Mouse (Mus musculus) limb, embryonic 15.5 days (tissue): Measurements from ENCODE around the gene Tecpr1. TPM values are rescaled to one million over a fixed set of nuclear protein-coding genes. Genes with fewer than 3 reads are reported as not detected.

Source experiments
- ATAC-seq: fragments of 200-750 bp; cut with Nextera tagmentation; 2 replicates; pipeline ENCODE4 v1.8.0; 2017; ENCODE audit warnings: low read depth, moderate TSS enrichment; ENCODE audit not compliant: insufficient number of reproducible peaks, low FRiP score, low TSS enrichment
- H3K27ac ChIP-seq: fragments of 300-500 bp; sonication (generic); 2 replicates; pipeline ENCODE4 v1.5.1; 2015; ENCODE audit warnings: moderate library complexity, mild to moderate bottlenecking, inconsistent platforms
- H3K27me3 ChIP-seq: fragments of 300-500 bp; sonication (generic); 2 replicates; pipeline ENCODE4 v1.6.1; 2015; ENCODE audit warnings: inconsistent platforms
- H3K36me3 ChIP-seq: fragments of 300-500 bp; sonication (generic); 2 replicates; pipeline ENCODE4 v1.6.1; 2015; ENCODE audit warnings: inconsistent platforms
- H3K4me1 ChIP-seq: fragments of 300-500 bp; sonication (generic); 2 replicates; pipeline ENCODE4 v1.6.1; 2015; ENCODE audit warnings: inconsistent platforms
- H3K4me2 ChIP-seq: fragments of 300-500 bp; sonication (generic); 2 replicates; pipeline ENCODE4 v1.6.1; 2015; ENCODE audit warnings: mild to moderate bottlenecking, inconsistent platforms
- H3K4me3 ChIP-seq: fragments of 300-500 bp; sonication (generic); 2 replicates; pipeline ENCODE4 v1.5.1; 2015; ENCODE audit warnings: mild to moderate bottlenecking, inconsistent platforms
- H3K9ac ChIP-seq: fragments of 300-500 bp; sonication (generic); 2 replicates; pipeline ENCODE4 v1.6.1; 2015; ENCODE audit warnings: inconsistent platforms
- H3K9me3 ChIP-seq: fragments of 300-500 bp; sonication (generic); 2 replicates; pipeline ENCODE4 v1.6.1; 2016; ENCODE audit warnings: inconsistent platforms
- WGBS: fragments of 180-500 bp; shearing (Covaris S2); methylation state at CpG from one replicate; pipeline ENCODE4 v1.1.7; 2015; 5-methylcytosine and 5-hydroxymethylcytosine counted together
- polyA plus RNA-seq: library from polyadenylated mRNA; unstranded; fragments of >200 nt; fragmentation: Nextera tagmentation; extraction: Ambion mirVana; gene quantifications from 2 replicates; pipeline ENCODE4 v1.2.1, GENCODE M21; 2015

The Tecpr1 gene
- polyA plus RNA-seq, 1 experiment from 2014 or later, result 21.7 TPM

GRCm38 (mm10) chr5:144204303-144204702 lies 19.1 kb downstream of the Tecpr1 start:
- Histone ChIP-seq H3K9ac (no peak overlapping the region), H3K36me3 (peaks cover 77% of the 10 kb centered on the region), H3K9me3 (no peaks in the 10 kb centered on the region; the same call in 1 of the 2 replicates), H3K27ac (no peak overlapping the region), H3K4me3 (no peak overlapping the region), H3K27me3 (no peaks in the 10 kb centered on the region), H3K4me1 (no peaks in the 10 kb centered on the region), H3K4me2 (no peak overlapping the region)
- no peak for ATAC-seq
- 92% methylated on average over 12 of the region's 12 CpGs for WGBS

GRCm38 (mm10) chr5:144203398-144203959 lies 19.9 kb downstream of the Tecpr1 start:
- H3K36me3 ChIP-seq, result peaks cover 80% of the 10 kb centered on the region
- 89% methylated on average over 10 of the region's 10 CpGs for WGBS

GRCm38 (mm10) chr5:144202430-144202829 lies 21.0 kb downstream of the Tecpr1 start:
- H3K4me1 ChIP-seq, result no peaks in the 10 kb centered on the region
- H3K4me2 ChIP-seq, result no peak overlapping the region
- no peak overlapping the region for H3K9ac ChIP-seq
- no peak overlapping the region for H3K27ac ChIP-seq
- ATAC-seq, result no peak
- H3K36me3 ChIP-seq, result peaks cover 82% of the 10 kb centered on the region
- H3K9me3 ChIP-seq, result no peaks in the 10 kb centered on the region; the same call in 1 of the 2 replicates
- H3K4me3 ChIP-seq, result no peak overlapping the region
- H3K27me3 ChIP-seq, result no peaks in the 10 kb centered on the region
- WGBS, result 96% methylated on average over 6 of the region's 6 CpGs

More at GRCm38 (mm10) chr5:144203398-144203959, 19.9 kb downstream of the Tecpr1 start:
- H3K27ac ChIP-seq, result no peak overlapping the region
- no peaks in the 10 kb centered on the region; the same call in 1 of the 2 replicates for H3K9me3 ChIP-seq
- no peak overlapping the region for H3K4me2 ChIP-seq
- H3K4me3 ChIP-seq, result no peak overlapping the region
- no peaks in the 10 kb centered on the region for H3K27me3 ChIP-seq
- no peak for ATAC-seq
- no peaks in the 10 kb centered on the region for H3K4me1 ChIP-seq
- no peak overlapping the region for H3K9ac ChIP-seq

- H3K9me3 ChIP-seq, result no peaks in the 10 kb centered on the region; the same call in 1 of the 2 replicates
- H3K4me2 ChIP-seq, result no peak overlapping the region
- H3K27ac ChIP-seq, result no peak overlapping the region
- H3K4me3 ChIP-seq, result no peak overlapping the region
- no peak for ATAC-seq
- 81% methylated on average over 11 of the region's 11 CpGs for WGBS
- H3K36me3 ChIP-seq, result peaks cover 68% of the 10 kb centered on the region
- no peak overlapping the region for H3K9ac ChIP-seq
- 0 out of 2 replicates have a peak, but pooled peaks cover 3% of the 10 kb centered on the region for H3K4me1 ChIP-seq
- no peaks in the 10 kb centered on the region for H3K27me3 ChIP-seq
Observed at GRCm38 (mm10) chr5:144200616-144201015, 22.8 kb downstream of the Tecpr1 start.

- Histone ChIP-seq H3K27me3 (no peaks in the 10 kb centered on the region), H3K36me3 (peaks cover 26% of the 10 kb centered on the region), H3K27ac (no peak overlapping the region), H3K9ac (no peak overlapping the region), H3K4me3 (no peak overlapping the region), H3K4me2 (no peak overlapping the region), H3K4me1 (0 out of 2 replicates have a peak, but pooled peaks cover 8% of the 10 kb centered on the region), H3K9me3 (no peaks in the 10 kb centered on the region)
- WGBS, result 80% methylated on average over 8 of the region's 8 CpGs
- ATAC-seq, result no peak
Observed at GRCm38 (mm10) chr5:144195567-144195966, 27.8 kb downstream of the Tecpr1 start.

- no peak overlapping the region for H3K27ac ChIP-seq
- H3K27me3 ChIP-seq, result no peaks in the 10 kb centered on the region
- WGBS, result 67% methylated on average over 7 of the region's 7 CpGs
- no peak for ATAC-seq
- H3K4me3 ChIP-seq, result no peak overlapping the region
- no peak overlapping the region for H3K4me2 ChIP-seq
- no peak overlapping the region for H3K9ac ChIP-seq
- peaks cover 19% of the 10 kb centered on the region for H3K4me1 ChIP-seq
- no peaks in the 10 kb centered on the region for H3K9me3 ChIP-seq
- H3K36me3 ChIP-seq, result peaks cover 16% of the 10 kb centered on the region
Observed at GRCm38 (mm10) chr5:144194416-144194815, 29.0 kb downstream of the Tecpr1 start.

GRCm38 (mm10) chr5:144192673-144193072 lies 30.7 kb downstream of the Tecpr1 start:
- 78% methylated on average over 6 of the region's 6 CpGs for WGBS
- Histone ChIP-seq H3K27ac (no peak overlapping the region), H3K9me3 (no peaks in the 10 kb centered on the region), H3K4me3 (no peak overlapping the region), H3K27me3 (no peaks in the 10 kb centered on the region), H3K4me1 (peaks cover 21% of the 10 kb centered on the region), H3K4me2 (no peak overlapping the region), H3K9ac (no peak overlapping the region), H3K36me3 (peaks cover 3% of the 10 kb centered on the region; the same call in 1 of the 2 replicates)
- ATAC-seq, result no peak

- H3K27me3 ChIP-seq, result no peaks in the 10 kb centered on the region
- H3K4me2 ChIP-seq, result no peak overlapping the region
- no peak overlapping the region for H3K27ac ChIP-seq
- WGBS, result 58% methylated on average over 23 of the region's 23 CpGs
- no peak overlapping the region for H3K9ac ChIP-seq
- no peaks in the 10 kb centered on the region; the same call in none of the 2 replicates for H3K36me3 ChIP-seq
- H3K4me3 ChIP-seq, result no peak overlapping the region
- peaks cover 19% of the 10 kb centered on the region for H3K4me1 ChIP-seq
- ATAC-seq, result no peak
- H3K9me3 ChIP-seq, result no peaks in the 10 kb centered on the region
Observed at GRCm38 (mm10) chr5:144191026-144191425, 32.4 kb downstream of the Tecpr1 start.

GRCm38 (mm10) chr5:144189950-144190583 lies 33.3 kb downstream of the Tecpr1 start, which contains the start of gene Bhlha15:
TSS of gene Bhlha15 (plus strand) at chr5:144190286.
- Histone ChIP-seq H3K9ac (no peak within 1 kb of the TSS), H3K27me3 (no peaks in the 10 kb centered on the region), H3K27ac (no peak within 1 kb of the TSS), H3K4me2 (peak within 1 kb of the TSS; percentile 51), H3K4me3 (peak within 1 kb of the TSS; percentile 26), H3K4me1 (peaks cover 18% of the 10 kb centered on the region), H3K9me3 (no peaks in the 10 kb centered on the region), H3K36me3 (peaks cover 9% of the 10 kb centered on the region)
- 2% methylated on average over 22 of the region's 26 CpGs for WGBS
- no peak for ATAC-seq

GRCm38 (mm10) chr5:144189327-144189726 lies 34.1 kb downstream of the Tecpr1 start:
- WGBS, result 77% methylated on average over 7 of the region's 7 CpGs
- no peak overlapping the region for H3K4me2 ChIP-seq
- no peak for ATAC-seq

GRCm38 (mm10) chr5:144188422-144188821 lies 35.0 kb downstream of the Tecpr1 start:
- whole genome bisulfite sequencing, result 80% methylated on average over 6 of the region's 6 CpGs
- Histone ChIP-seq H3K4me3 (no peak overlapping the region), H3K36me3 (peaks cover 16% of the 10 kb centered on the region), H3K4me2 (no peak overlapping the region), H3K27me3 (no peaks in the 10 kb centered on the region), H3K9ac (no peak overlapping the region), H3K9me3 (no peaks in the 10 kb centered on the region), H3K27ac (no peak overlapping the region), H3K4me1 (peaks cover 21% of the 10 kb centered on the region)
- no peak for ATAC-seq

More at GRCm38 (mm10) chr5:144189327-144189726, 34.1 kb downstream of the Tecpr1 start:
- H3K9me3 ChIP-seq, result no peaks in the 10 kb centered on the region
- no peak overlapping the region for H3K4me3 ChIP-seq
- no peak overlapping the region for H3K9ac ChIP-seq
- H3K36me3 ChIP-seq, result peaks cover 16% of the 10 kb centered on the region
- H3K27me3 ChIP-seq, result no peaks in the 10 kb centered on the region
- H3K27ac ChIP-seq, result no peak overlapping the region
- peaks cover 18% of the 10 kb centered on the region for H3K4me1 ChIP-seq

- WGBS, result 86% methylated on average over 21 of the region's 21 CpGs
- no peak for ATAC-seq
Observed at GRCm38 (mm10) chr5:144184350-144185045, 38.9 kb downstream of the Tecpr1 start.

More at GRCm38 (mm10) chr5:144184350-144185045, 38.9 kb downstream of the Tecpr1 start:
- H3K27ac ChIP-seq, result no peak overlapping the region
- H3K9ac ChIP-seq, result no peak overlapping the region
- H3K4me1 ChIP-seq, result peaks cover 5% of the 10 kb centered on the region
- H3K4me3 ChIP-seq, result no peak overlapping the region
- H3K4me2 ChIP-seq, result no peak overlapping the region
- no peaks in the 10 kb centered on the region for H3K9me3 ChIP-seq
- peaks cover 20% of the 10 kb centered on the region for H3K36me3 ChIP-seq
- no peaks in the 10 kb centered on the region for H3K27me3 ChIP-seq
